Mouse (Mus musculus): ENCODE data around the gene BC049715. TPM values are rescaled to one million over a fixed set of nuclear protein-coding genes. Genes with fewer than 3 reads are reported as not detected.

BC049715 gene
- total and polyA plus RNA-seq, 2 experiments from 2014 or later, result 0.04 to 1.4 TPM

GRCm38 (mm10) chr6:136848971-136849370 is 21.5 kb downstream of the BC049715 start:
- WGBS, result 79% methylated on average over 5 of the region's 5 CpGs
- TF ChIP-seq CTCF (IDR thresholded peaks at IDR 0.05; ENCODE audit: low read depth) (no peak), EP300 (IDR thresholded peaks at IDR 0.05; ENCODE audit: low read depth) (no peak)
- no peak for ATAC-seq (ENCODE audit: insufficient read depth, low read depth)

GRCm38 (mm10) chr6:136850267-136850666 is 22.8 kb downstream of the BC049715 start:
- ATAC-seq (ENCODE audit: insufficient read depth, low read depth), result 0 out of 2 replicates have a peak, but pooled peaks have one; percentile 14
- peaks cover 3% of the 10 kb centered on the region for H3K4me1 ChIP-seq (ENCODE audit: control insufficient read depth, insufficient read depth)
- H3K4me3 ChIP-seq (ENCODE audit: low read depth, low read length), result no peak overlapping the region
- H3K27me3 ChIP-seq (ENCODE audit: control insufficient read depth, insufficient read depth, low read length), result no peaks in the 10 kb centered on the region
- DNase-seq (ENCODE audit: low spot score), result no peak
- peaks cover 8% of the 10 kb centered on the region; the same call in 1 of the 2 replicates for H3K36me3 ChIP-seq (replicated peaks; ENCODE audit: control insufficient read depth, insufficient read depth, low read length)
- no peak overlapping the region for H3K4me2 ChIP-seq (ENCODE audit: low read depth, low read length)
- 62% methylated on average over 6 of the region's 6 CpGs for WGBS
- H3K9ac ChIP-seq (replicated peaks; ENCODE audit: low read depth, low read length), result no peak overlapping the region
- TF ChIP-seq CTCF (IDR thresholded peaks at IDR 0.05; ENCODE audit: low read depth), result no peak
- no peak for TF ChIP-seq EP300 (IDR thresholded peaks at IDR 0.05; ENCODE audit: low read depth)
- no peaks in the 10 kb centered on the region for H3K9me3 ChIP-seq (replicated peaks; ENCODE audit: control insufficient read depth, low read length)
- no peak overlapping the region for H3K27ac ChIP-seq (ENCODE audit: low read depth)

More at GRCm38 (mm10) chr6:136848971-136849370, 21.5 kb downstream of the BC049715 start:
- Histone ChIP-seq H3K4me2 (ENCODE audit: low read depth, low read length) (no peak overlapping the region), H3K4me1 (ENCODE audit: control insufficient read depth, insufficient read depth) (peaks cover 3% of the 10 kb centered on the region; the same call in 1 of the 2 replicates), H3K9ac (replicated peaks; ENCODE audit: low read depth, low read length) (no peak overlapping the region), H3K36me3 (replicated peaks; ENCODE audit: control insufficient read depth, insufficient read depth, low read length) (peaks cover 8% of the 10 kb centered on the region; the same call in 1 of the 2 replicates), H3K9me3 (replicated peaks; ENCODE audit: control insufficient read depth, low read length) (no peaks in the 10 kb centered on the region), H3K27ac (ENCODE audit: low read depth) (no peak overlapping the region), H3K4me3 (ENCODE audit: low read depth, low read length) (no peak overlapping the region), H3K27me3 (ENCODE audit: control insufficient read depth, insufficient read depth, low read length) (no peaks in the 10 kb centered on the region)
- DNase-seq (ENCODE audit: low spot score), result no peak

- Histone ChIP-seq H3K27ac (ENCODE audit: low read depth) (no peak overlapping the region), H3K9me3 (replicated peaks; ENCODE audit: control insufficient read depth, low read length) (no peaks in the 10 kb centered on the region), H3K36me3 (replicated peaks; ENCODE audit: control insufficient read depth, insufficient read depth, low read length) (peaks cover 8% of the 10 kb centered on the region; the same call in 1 of the 2 replicates), H3K9ac (replicated peaks; ENCODE audit: low read depth, low read length) (no peak overlapping the region), H3K27me3 (ENCODE audit: control insufficient read depth, insufficient read depth, low read length) (no peaks in the 10 kb centered on the region), H3K4me2 (ENCODE audit: low read depth, low read length) (no peak overlapping the region), H3K4me3 (ENCODE audit: low read depth, low read length) (no peak overlapping the region), H3K4me1 (ENCODE audit: control insufficient read depth, insufficient read depth) (peaks cover 14% of the 10 kb centered on the region)
- 78% methylated on average over 4 of the region's 4 CpGs for WGBS
- TF ChIP-seq CTCF (IDR thresholded peaks at IDR 0.05; ENCODE audit: low read depth) (no peak), EP300 (IDR thresholded peaks at IDR 0.05; ENCODE audit: low read depth) (no peak)
- DNase-seq (ENCODE audit: low spot score), result no peak
- ATAC-seq (ENCODE audit: insufficient read depth, low read depth), result no peak
Measured at GRCm38 (mm10) chr6:136852348-136852747, 24.9 kb downstream of the BC049715 start.

- no peak overlapping the region for H3K4me2 ChIP-seq (ENCODE audit: low read depth, low read length)
- ATAC-seq (ENCODE audit: insufficient read depth, low read depth) (no peak), DNase-seq (ENCODE audit: low spot score) (no peak)
- TF ChIP-seq EP300 (IDR thresholded peaks at IDR 0.05; ENCODE audit: low read depth) (no peak), CTCF (IDR thresholded peaks at IDR 0.05; ENCODE audit: low read depth) (no peak)
- no peak overlapping the region for H3K27ac ChIP-seq (ENCODE audit: low read depth)
- H3K4me1 ChIP-seq (ENCODE audit: control insufficient read depth, insufficient read depth), result peaks cover 14% of the 10 kb centered on the region
- peaks cover 8% of the 10 kb centered on the region; the same call in 1 of the 2 replicates for H3K36me3 ChIP-seq (replicated peaks; ENCODE audit: control insufficient read depth, insufficient read depth, low read length)
- no peak overlapping the region for H3K4me3 ChIP-seq (ENCODE audit: low read depth, low read length)
- 49% methylated on average over 3 of the region's 3 CpGs for WGBS
- H3K27me3 ChIP-seq (ENCODE audit: control insufficient read depth, insufficient read depth, low read length), result no peaks in the 10 kb centered on the region
- no peak overlapping the region for H3K9ac ChIP-seq (replicated peaks; ENCODE audit: low read depth, low read length)
- H3K9me3 ChIP-seq (replicated peaks; ENCODE audit: control insufficient read depth, low read length), result no peaks in the 10 kb centered on the region
Measured at GRCm38 (mm10) chr6:136852762-136853161, 25.3 kb downstream of the BC049715 start.

- H3K27ac ChIP-seq (ENCODE audit: low read depth), result peak overlapping the region; percentile 44; the same call in 1 of the 2 replicates
- no peaks in the 10 kb centered on the region for H3K36me3 ChIP-seq (replicated peaks; ENCODE audit: control insufficient read depth, insufficient read depth, low read length)
- ATAC-seq (ENCODE audit: insufficient read depth, low read depth), result no peak
- WGBS, result 70% methylated on average over 11 of the region's 11 CpGs
- no peak for DNase-seq (ENCODE audit: low spot score)
- no peak overlapping the region for H3K9ac ChIP-seq (replicated peaks; ENCODE audit: low read depth, low read length)
- H3K27me3 ChIP-seq (ENCODE audit: control insufficient read depth, insufficient read depth, low read length), result no peaks in the 10 kb centered on the region
- H3K4me3 ChIP-seq (ENCODE audit: low read depth, low read length), result no peak overlapping the region
- peaks cover 20% of the 10 kb centered on the region for H3K4me1 ChIP-seq (ENCODE audit: control insufficient read depth, insufficient read depth)
- no peaks in the 10 kb centered on the region for H3K9me3 ChIP-seq (replicated peaks; ENCODE audit: control insufficient read depth, low read length)
- no peak overlapping the region for H3K4me2 ChIP-seq (ENCODE audit: low read depth, low read length)
- TF ChIP-seq EP300 (IDR thresholded peaks at IDR 0.05; ENCODE audit: low read depth), result no peak
- TF ChIP-seq CTCF (IDR thresholded peaks at IDR 0.05; ENCODE audit: low read depth), result no peak
Measured at GRCm38 (mm10) chr6:136854361-136854781, 26.9 kb downstream of the BC049715 start.

- H3K9ac ChIP-seq (replicated peaks; ENCODE audit: low read depth, low read length), result no peak overlapping the region
- peak overlapping the region; percentile 53; the same call in 1 of the 2 replicates for H3K4me2 ChIP-seq (ENCODE audit: low read depth, low read length)
- no peak for ATAC-seq (ENCODE audit: insufficient read depth, low read depth)
- peak overlapping the region; percentile 80; the same call in 1 of the 2 replicates for H3K27ac ChIP-seq (ENCODE audit: low read depth)
- no peak for DNase-seq (ENCODE audit: low spot score)
- H3K27me3 ChIP-seq (ENCODE audit: control insufficient read depth, insufficient read depth, low read length), result no peaks in the 10 kb centered on the region
- peak overlapping the region; percentile 33; the same call in 1 of the 2 replicates for H3K4me3 ChIP-seq (ENCODE audit: low read depth, low read length)
- peaks cover 20% of the 10 kb centered on the region for H3K4me1 ChIP-seq (ENCODE audit: control insufficient read depth, insufficient read depth)
- WGBS, result 65% methylated on average over 2 of the region's 2 CpGs
- TF ChIP-seq EP300 (IDR thresholded peaks at IDR 0.05; ENCODE audit: low read depth), result no peak
- no peak for TF ChIP-seq CTCF (IDR thresholded peaks at IDR 0.05; ENCODE audit: low read depth)
- no peaks in the 10 kb centered on the region for H3K36me3 ChIP-seq (replicated peaks; ENCODE audit: control insufficient read depth, insufficient read depth, low read length)
- no peaks in the 10 kb centered on the region for H3K9me3 ChIP-seq (replicated peaks; ENCODE audit: control insufficient read depth, low read length)
Measured at GRCm38 (mm10) chr6:136855183-136855582, 27.8 kb downstream of the BC049715 start.
